Mouse (Mus musculus) small intestine, adult 2 months (tissue): ENCODE results near the gene B3gnt4. TPM values are rescaled to one million over a fixed set of nuclear protein-coding genes. Genes with fewer than 3 reads are reported as not detected.
"Not testable (repeated sequence)": the region's sequence is repeated elsewhere in the genome, so short reads cannot be mapped to it uniquely, and the experiment has no call there.

ENCODE experiments used
- H3K27ac ChIP-seq: fragments of 200-500 bp; 2 replicates; pipeline ENCODE4 v1.5.1; 2012; ENCODE audit warnings: low read depth, low read length, control low read depth, inconsistent platforms; ENCODE audit not compliant: insufficient read depth
- H3K27me3 ChIP-seq: fragments of 200-500 bp; 2 replicates; pipeline ENCODE4 v1.6.1; 2012; ENCODE audit warnings: mild to moderate bottlenecking, moderate library complexity, low read length, inconsistent platforms; ENCODE audit not compliant: control insufficient read depth, insufficient read depth
- H3K36me3 ChIP-seq: fragments of 200-500 bp; 2 replicates; pipeline ENCODE4 v1.6.1; 2012; ENCODE audit warnings: mild to moderate bottlenecking, low read length, control low read depth, inconsistent platforms; ENCODE audit not compliant: control insufficient read depth, insufficient read depth
- H3K4me1 ChIP-seq: fragments of 200-500 bp; 2 replicates; pipeline ENCODE4 v1.6.1; 2012; ENCODE audit warnings: low read length, inconsistent platforms, mixed read lengths; ENCODE audit not compliant: control insufficient read depth, insufficient read depth, insufficient read length
- H3K4me3 ChIP-seq: fragments of 200-500 bp; 2 replicates; pipeline ENCODE4 v1.5.1; 2012; ENCODE audit warnings: low read depth, mild to moderate bottlenecking, control low read depth, inconsistent platforms, low read length, moderate library complexity
- CTCF ChIP-seq: fragments of 200-500 bp; IDR thresholded peaks from 2 replicates; pipeline ENCODE4 v1.5.1; 2012; ENCODE audit warnings: low read depth, mild to moderate bottlenecking, control low read depth, inconsistent platforms, low read length, moderate library complexity, mixed read lengths; ENCODE audit not compliant: insufficient replicate concordance, insufficient read length; ENCODE audit errors: extremely low read depth
- POLR2A ChIP-seq: fragments of 200-500 bp; IDR thresholded peaks from 2 replicates; pipeline ENCODE4 v1.6.1; 2012; ENCODE audit warnings: low read depth, mild to moderate bottlenecking, control low read depth, inconsistent platforms, low read length, moderate library complexity
- WGBS: fragments of 180-500 bp; shearing (Covaris S2); methylation state at CpG from one replicate; pipeline ENCODE4 v1.1.7; 2018; 5-methylcytosine and 5-hydroxymethylcytosine counted together
- polyA plus RNA-seq: library from polyadenylated mRNA; depleted of rRNA; stranded (reverse); fragments of >200 nt; gene quantifications from 2 replicates; pipeline ENCODE4 v1.2.3, GENCODE M21; 2012

Gene B3gnt4
- polyA plus RNA-seq, 1 experiment, result not detected

DNA sequence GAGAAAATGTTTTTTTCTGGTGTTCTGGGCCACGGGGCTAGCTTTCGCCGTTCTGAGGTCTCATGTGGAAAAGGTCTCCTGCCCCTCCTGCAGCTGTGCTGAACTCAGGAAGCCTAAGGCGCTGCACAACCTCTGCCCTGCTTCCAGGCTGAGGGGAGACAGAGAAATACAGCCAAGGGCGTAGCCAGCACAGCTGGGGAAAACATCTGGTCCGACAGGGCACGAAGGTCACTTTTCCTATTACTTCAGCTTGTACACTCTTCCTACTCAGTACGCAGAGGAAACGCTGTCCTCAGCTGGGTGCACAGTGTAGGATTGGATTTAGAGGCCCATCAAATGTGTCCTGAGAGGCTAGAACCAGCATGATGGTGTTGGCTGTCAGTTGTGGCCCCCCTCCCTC is 20.3 kb upstream of the B3gnt4 start:
- 23% methylated on average over 9 of the region's 9 CpGs for WGBS
- Histone ChIP-seq H3K4me1 (0 out of 2 replicates have a peak, but pooled peaks cover 3% of the 10 kb centered on the region), H3K36me3 (no peaks in the 10 kb centered on the region), H3K27ac (no peak overlapping the region), H3K4me3 (no peak overlapping the region), H3K27me3 (peaks cover 4% of the 10 kb centered on the region; the same call in 1 of the 2 replicates)
- no peak for TF ChIP-seq CTCF
- no peak for TF ChIP-seq POLR2A

DNA sequence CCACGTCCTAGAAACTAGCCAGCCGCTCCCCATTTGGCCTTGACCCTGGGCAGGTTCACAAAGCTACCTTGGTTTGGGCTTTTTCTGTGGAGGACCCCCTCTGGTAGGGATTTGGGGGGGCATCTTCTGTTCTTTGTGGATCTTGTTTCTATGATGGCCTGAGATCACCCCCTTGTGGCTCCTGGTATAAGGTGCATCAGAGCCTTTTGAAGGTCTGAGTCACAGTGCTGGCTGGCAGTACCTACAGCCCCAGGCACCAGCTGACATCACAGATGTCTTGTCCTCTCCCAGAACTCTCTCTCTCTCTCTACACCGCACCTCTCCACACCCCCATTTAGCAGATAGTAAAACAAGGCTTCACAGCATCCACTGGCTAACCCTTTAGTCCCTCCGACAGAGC is 10.5 kb upstream of the B3gnt4 start:
- Histone ChIP-seq H3K4me3 (no peak overlapping the region), H3K27me3 (no peaks in the 10 kb centered on the region), H3K27ac (no peak overlapping the region), H3K4me1 (0 out of 2 replicates have a peak, but pooled peaks cover 2% of the 10 kb centered on the region), H3K36me3 (no peaks in the 10 kb centered on the region)
- TF ChIP-seq POLR2A (no peak), CTCF (no peak)
- 42% methylated on average over 4 of the region's 4 CpGs for WGBS

DNA sequence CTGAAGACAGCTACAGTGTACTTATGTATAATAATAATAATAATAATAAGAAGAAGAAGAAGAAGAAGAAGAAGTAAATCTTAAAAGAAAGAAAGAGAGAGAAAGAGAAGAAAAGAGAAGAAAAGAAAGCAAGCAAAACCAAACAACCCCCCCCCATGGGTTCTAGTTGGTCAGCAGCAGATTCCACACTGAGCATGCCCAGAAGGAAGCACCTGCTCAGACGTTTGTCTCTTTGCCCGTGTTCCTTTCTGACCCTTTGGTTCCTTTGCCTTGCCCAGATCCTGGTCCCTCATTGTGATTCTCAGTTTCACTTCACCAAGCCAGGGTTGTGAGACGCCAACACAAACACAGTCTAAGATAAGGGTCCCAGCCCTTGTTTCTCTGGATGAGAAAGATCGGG is 8.3 kb upstream of the B3gnt4 start:
- H3K27me3 ChIP-seq, result peaks cover 6% of the 10 kb centered on the region
- H3K4me1 ChIP-seq, result 0 out of 2 replicates have a peak, but pooled peaks cover 2% of the 10 kb centered on the region
- no peak overlapping the region for H3K4me3 ChIP-seq
- no peak overlapping the region for H3K27ac ChIP-seq
- 25% methylated on average over 4 of the region's 4 CpGs for WGBS
- H3K36me3 ChIP-seq, result no peaks in the 10 kb centered on the region
- TF ChIP-seq CTCF (no peak), POLR2A (no peak)

DNA sequence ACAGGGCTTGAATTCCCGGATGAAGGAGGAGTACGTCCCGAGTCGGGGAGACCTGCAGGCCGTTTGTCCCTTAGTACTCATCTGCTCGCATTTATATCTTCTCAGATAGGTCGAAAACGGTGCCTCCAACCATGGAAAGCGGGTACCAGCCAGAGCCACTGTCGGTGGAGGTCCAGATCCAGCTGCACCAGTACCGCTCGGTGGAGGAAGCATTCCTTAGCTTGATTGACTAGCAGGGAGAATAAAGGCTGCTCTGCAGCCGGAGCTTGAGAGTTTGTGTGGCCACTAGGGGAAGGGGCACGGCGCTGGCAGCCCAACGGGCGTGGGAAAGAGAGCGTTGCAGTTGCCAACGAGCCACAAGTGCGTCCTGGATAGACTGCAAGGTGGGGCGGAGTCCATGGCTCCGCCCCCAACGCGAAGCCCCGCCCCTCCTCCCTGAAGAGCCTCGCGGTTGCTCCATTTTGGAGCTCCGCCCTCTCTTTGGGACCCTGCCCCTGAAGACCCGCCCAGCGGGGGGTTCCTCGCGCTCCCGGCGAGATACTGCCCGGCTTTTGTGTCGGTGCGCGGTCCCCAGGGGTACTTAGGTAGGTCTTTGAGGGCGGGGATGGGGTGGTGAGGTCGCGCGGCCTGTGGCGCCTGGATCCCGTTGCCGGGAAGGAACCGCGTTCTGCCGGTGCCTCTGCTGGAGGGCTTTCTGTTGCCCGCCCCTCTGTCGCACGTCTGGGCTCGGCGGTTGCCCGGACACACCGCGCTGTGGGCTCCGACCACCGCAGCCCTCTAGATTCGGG is 2.1 kb upstream of the B3gnt4 start:
- peak overlapping the region; percentile 76 for H3K4me3 ChIP-seq
- H3K36me3 ChIP-seq, result no peaks in the 10 kb centered on the region
- H3K27ac ChIP-seq, result no peak overlapping the region
- H3K4me1 ChIP-seq, result peaks cover 9% of the 10 kb centered on the region
- peaks cover 23% of the 10 kb centered on the region for H3K27me3 ChIP-seq
- no peak for TF ChIP-seq CTCF
- TF ChIP-seq POLR2A, result no peak
- WGBS, result 1% methylated on average over 59 of the region's 59 CpGs

DNA sequence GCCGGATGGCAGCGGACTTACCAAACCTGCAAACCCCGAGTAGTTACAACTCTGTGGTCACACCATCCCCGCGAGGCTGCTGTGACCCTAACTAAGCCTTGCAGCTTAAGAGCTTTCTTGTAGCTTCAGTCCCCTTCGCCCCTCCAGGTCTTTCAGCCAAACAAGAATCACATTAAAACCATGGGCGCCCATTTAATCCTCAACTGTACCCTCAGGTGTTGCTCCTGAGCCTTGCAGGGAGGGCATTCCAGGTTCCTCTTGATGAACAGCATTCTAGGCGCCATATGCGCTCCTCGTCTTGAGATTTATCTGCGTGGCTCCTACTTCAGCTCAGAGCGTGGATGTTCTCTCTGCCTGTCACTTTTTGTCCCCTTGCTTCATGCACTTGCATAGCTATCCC is 1.3 kb upstream of the B3gnt4 start:
- Histone ChIP-seq H3K27me3 (peaks cover 23% of the 10 kb centered on the region), H3K4me1 (peaks cover 9% of the 10 kb centered on the region), H3K4me3 (peak overlapping the region; percentile 76), H3K27ac (no peak overlapping the region), H3K36me3 (no peaks in the 10 kb centered on the region)
- TF ChIP-seq CTCF, result no peak
- TF ChIP-seq POLR2A, result no peak
- 13% methylated on average over 12 of the region's 12 CpGs for WGBS

DNA sequence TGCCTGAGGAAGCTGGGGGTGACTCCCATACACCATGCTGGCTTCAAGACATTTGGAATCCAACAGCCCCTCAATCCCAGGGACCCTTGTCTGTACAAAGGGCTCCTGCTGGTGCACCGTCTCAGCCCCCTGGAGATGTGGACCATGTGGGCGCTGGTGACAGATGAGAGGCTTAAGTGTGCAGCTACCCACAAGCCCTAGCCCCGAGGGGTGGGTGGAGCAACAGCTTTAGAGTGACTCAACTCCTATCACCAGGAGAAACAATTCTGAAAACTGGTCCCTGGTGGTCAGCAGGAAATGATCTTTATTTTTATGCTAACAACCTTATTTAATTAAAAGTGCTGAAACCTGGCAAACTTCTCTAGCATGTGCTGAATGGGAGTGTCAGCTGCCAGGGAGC is 1.2 kb downstream of the B3gnt4 start:
- not testable (repeated sequence) for H3K4me1 ChIP-seq, H3K36me3 ChIP-seq, H3K4me3 ChIP-seq, H3K27ac ChIP-seq
- peaks cover 23% of the 10 kb centered on the region for H3K27me3 ChIP-seq
- 81% methylated on average over 3 of the region's 3 CpGs for WGBS

DNA sequence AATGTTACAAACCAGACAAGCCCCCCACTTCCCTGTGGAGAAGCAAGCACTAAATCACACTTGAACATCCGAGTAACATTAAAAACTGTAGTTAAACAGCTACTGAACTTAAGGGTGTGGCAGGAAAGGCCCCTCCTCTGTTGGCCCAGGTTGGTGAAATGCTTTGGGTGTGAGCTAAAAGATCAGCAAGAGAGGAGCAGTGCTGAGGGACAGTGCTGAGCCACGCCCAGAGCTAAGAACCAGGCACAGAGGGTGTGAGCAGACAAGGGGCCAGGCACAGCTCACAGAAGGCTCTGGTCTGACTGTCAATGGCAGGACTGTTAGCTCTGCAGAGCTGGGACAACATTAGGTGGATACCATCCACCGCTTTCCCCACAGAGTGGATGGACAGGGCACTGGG is 1.8 kb downstream of the B3gnt4 start:
- peaks cover 9% of the 10 kb centered on the region for H3K4me1 ChIP-seq
- WGBS, result 52% methylated on average over 3 of the region's 3 CpGs
- peaks cover 17% of the 10 kb centered on the region for H3K27me3 ChIP-seq
- H3K36me3 ChIP-seq, result peaks cover 14% of the 10 kb centered on the region
- no peak overlapping the region for H3K4me3 ChIP-seq
- TF ChIP-seq CTCF, result no peak
- no peak overlapping the region for H3K27ac ChIP-seq
